9 mouse cellular contexts compared by ENCODE assay signal in genomic region chr1:170908341-170908740, GRCm38 (mm10). TPM values are rescaled to one million over a fixed set of nuclear protein-coding genes. Genes with fewer than 3 reads are reported as not detected.
A peak's percentile ranks its signal among the peaks of the same experiment; 100 is the strongest.
DNase-seq lines count a peak whose midpoint lies in the region; ATAC-seq and TF ChIP-seq lines count a peak whose summit lies in the region.
"Had no signal": no experiment of that assay in that cellular context is flagged by ENCODE, and none has a peak within 500 bp of the region (broad histone marks: within the 10 kb centered on the region; RNA-seq: fewer than 3 reads in every experiment).

No protein-coding gene starts in this region.

- H3K27me3 ChIP-seq in heart, adult 2 months (ENCODE audit: control insufficient read depth, insufficient read depth, low read length): peaks cover 11% of the 10 kb centered on the region
- H3K27me3 ChIP-seq in E14TG2a.4 (ENCODE audit: insufficient read depth, low read length): peaks cover 37% of the 10 kb centered on the region
- H3K27me3 ChIP-seq in embryonic facial prominence, embryonic 11.5 days (ENCODE audit: control insufficient read depth, insufficient read depth, low read length): peaks cover 30% of the 10 kb centered on the region
- peaks cover 60% of the 10 kb centered on the region for H3K27me3 ChIP-seq in limb, embryonic 10.5 days (ENCODE audit: low read depth, poor library complexity, severe bottlenecking)
- peaks cover 15% of the 10 kb centered on the region for H3K27me3 ChIP-seq in neural tube, embryonic 14.5 days (ENCODE audit: control insufficient read depth, insufficient read depth, low read length)

- no peak for TF ChIP-seq CTCF in heart, adult 2 months (IDR thresholded peaks at IDR 0.05)
- TF ChIP-seq CTCF in E14TG2a.4 (conservative IDR thresholded peaks at IDR 0.05; ENCODE audit: low read length): no peak

- H3K9me3 ChIP-seq in E14TG2a.4 (ENCODE audit: low read length): no peaks in the 10 kb centered on the region
- H3K9me3 ChIP-seq in embryonic facial prominence, embryonic 11.5 days (replicated peaks; ENCODE audit: control insufficient read depth, low read length): no peaks in the 10 kb centered on the region
- no peaks in the 10 kb centered on the region for H3K9me3 ChIP-seq in limb, embryonic 10.5 days (replicated peaks)
- H3K9me3 ChIP-seq in neural tube, embryonic 14.5 days (ENCODE audit: control insufficient read depth, low read length): no peaks in the 10 kb centered on the region

- peak overlapping the region; percentile 95 for H3K4me2 ChIP-seq in embryonic facial prominence, embryonic 11.5 days (ENCODE audit: low read depth, low read length)
- peak overlapping the region; percentile 98 for H3K4me2 ChIP-seq in neural tube, embryonic 14.5 days (ENCODE audit: low read depth, low read length)

- no peaks in the 10 kb centered on the region; the same call in 1 of the 2 replicates for H3K4me1 ChIP-seq in heart, adult 2 months (ENCODE audit: control insufficient read depth, insufficient read depth, low read length)
- peaks cover 15% of the 10 kb centered on the region; the same call in 1 of the 2 replicates for H3K4me1 ChIP-seq in E14TG2a.4 (replicated peaks; ENCODE audit: low read depth, low read length)
- no peaks in the 10 kb centered on the region; the same call in 1 of the 2 replicates for H3K4me1 ChIP-seq in embryonic facial prominence, embryonic 11.5 days (ENCODE audit: control insufficient read depth, insufficient read depth, low read length)
- peaks cover 18% of the 10 kb centered on the region for H3K4me1 ChIP-seq in limb, embryonic 10.5 days
- H3K4me1 ChIP-seq in neural tube, embryonic 14.5 days (ENCODE audit: control insufficient read depth, insufficient read depth, low read length): no peaks in the 10 kb centered on the region

- TF ChIP-seq POLR2A in heart, adult 2 months (IDR thresholded peaks at IDR 0.05; ENCODE audit: insufficient read depth, low read depth, low read length): no peak

- H3K9ac ChIP-seq in heart, adult 2 months (ENCODE audit: low read depth, low read length): no peak overlapping the region
- 0 out of 2 replicates have a peak overlapping the region, but pooled peaks have one; percentile 9 for H3K9ac ChIP-seq in embryonic facial prominence, embryonic 11.5 days (replicated peaks; ENCODE audit: low read length)
- H3K9ac ChIP-seq in neural tube, embryonic 14.5 days (replicated peaks; ENCODE audit: low read depth, low read length): peak overlapping the region; percentile 60

- no peaks in the 10 kb centered on the region for H3K36me3 ChIP-seq in heart, adult 2 months (ENCODE audit: control insufficient read depth, insufficient read depth, low read length)
- H3K36me3 ChIP-seq in E14TG2a.4 (ENCODE audit: insufficient read depth, low read length): no peaks in the 10 kb centered on the region
- H3K36me3 ChIP-seq in embryonic facial prominence, embryonic 11.5 days (replicated peaks; ENCODE audit: control insufficient read depth, insufficient read depth, low read depth, low read length): no peaks in the 10 kb centered on the region
- H3K36me3 ChIP-seq in limb, embryonic 10.5 days: no peaks in the 10 kb centered on the region
- no peaks in the 10 kb centered on the region for H3K36me3 ChIP-seq in neural tube, embryonic 14.5 days (ENCODE audit: control insufficient read depth, insufficient read depth, low read length)

- H3K79me2 ChIP-seq in heart, adult 2 months (replicated peaks; ENCODE audit: control insufficient read depth, insufficient read depth, low read length): no peaks in the 10 kb centered on the region

- no peak overlapping the region for H3K27ac ChIP-seq in heart, adult 2 months
- no peak overlapping the region for H3K27ac ChIP-seq in embryonic facial prominence, embryonic 11.5 days (replicated peaks; ENCODE audit: low read depth, low read length)
- H3K27ac ChIP-seq in limb, embryonic 10.5 days: no peak overlapping the region
- no peak overlapping the region for H3K27ac ChIP-seq in neural tube, embryonic 14.5 days (ENCODE audit: low read depth, low read length)

- ATAC-seq in embryonic facial prominence, embryonic 11.5 days (replicated peaks; ENCODE audit: insufficient number of reproducible peaks, low FRiP score, low TSS enrichment, low read depth): peak; percentile 75; the same call in 1 of the 2 replicates
- peak; percentile 79 for ATAC-seq in neural tube, embryonic 14.5 days (ENCODE audit: low read depth)

- H3K4me3 ChIP-seq in heart, adult 2 months: peak overlapping the region; percentile 16
- peak overlapping the region; percentile 76 for H3K4me3 ChIP-seq in E14TG2a.4 (replicated peaks; ENCODE audit: low read length)
- H3K4me3 ChIP-seq in embryonic facial prominence, embryonic 11.5 days (ENCODE audit: low read depth, low read length): peak overlapping the region; percentile 53
- H3K4me3 ChIP-seq in limb, embryonic 10.5 days: peak overlapping the region; percentile 67
- H3K4me3 ChIP-seq in neural tube, embryonic 14.5 days (ENCODE audit: low read depth, low read length): peak overlapping the region; percentile 51

- no peak for TF ChIP-seq EP300 in heart, adult 2 months (IDR thresholded peaks at IDR 0.05; ENCODE audit: insufficient read depth, low read depth, low read length)

- DNase-seq in heart, adult 2 months: no peak
- no peak for DNase-seq in heart, postnatal 14 days
- no peak for DNase-seq in embryonic facial prominence, embryonic 11.5 days (ENCODE audit: low spot score)
- DNase-seq in limb, embryonic 10.5 days (ENCODE audit: low spot score): peak; percentile 46
- DNase-seq in gastrocnemius, postnatal 25 days: no peak
- DNase-seq in lung, adult 18-20 months: no peak

- WGBS in heart, adult 2 months: 10% methylated on average over 21 of the region's 21 CpGs
- 3% methylated on average over 21 of the region's 21 CpGs for WGBS in embryonic facial prominence, embryonic 11.5 days
- WGBS in limb, embryonic 10.5 days: 3% methylated on average over 21 of the region's 21 CpGs
- 3% methylated on average over 21 of the region's 21 CpGs for WGBS in neural tube, embryonic 14.5 days

- intact Hi-C loops in heart, adult 2 months (cut with DNase I): no loop called here
- intact Hi-C loops in heart, postnatal 14 days (cut with DNase I): no loop called here

RNA-seq across cellular contexts. Expression of gene Fcrlb, which starts 4.4 kb away (rescaled TPM):
- not detected for total RNA-seq in heart, adult 2 months (2021)
- polyA plus RNA-seq in heart, adult 2 months (2012; rRNA removed): not detected in 2 replicates
- not detected for total RNA-seq in heart, postnatal 14 days (2021)
- not detected in 2 replicates for polyA plus RNA-seq in embryonic facial prominence, embryonic 11.5 days (2014; fragmentation: Nextera tagmentation; extraction: Ambion mirVana)
- not detected in 2 replicates for polyA plus RNA-seq in limb, embryonic 10.5 days (2016; fragmentation: Nextera tagmentation; extraction: Ambion mirVana)
- polyA plus RNA-seq in neural tube, embryonic 14.5 days (2014; fragmentation: Nextera tagmentation; extraction: Ambion mirVana): 0.70 and 1.2 TPM in 2 replicates
- total RNA-seq in gastrocnemius, postnatal 25 days (2021): not detected
- total RNA-seq: hematopoietic stem cell, adult 5-6 weeks had no signal

RNA-seq across cellular contexts. Expression of gene Fcrla, which starts 19.0 kb away (rescaled TPM):
- total RNA-seq in heart, adult 2 months (2021): under 1 TPM; 0.39 to 0.89 TPM
- polyA plus RNA-seq in heart, adult 2 months (2012; rRNA removed): 1.9 and 2.2 TPM in 2 replicates
- total RNA-seq in heart, postnatal 14 days (2021): under 1 TPM; 0.84 to 1.00 TPM
- polyA plus RNA-seq in embryonic facial prominence, embryonic 11.5 days (2014; fragmentation: Nextera tagmentation; extraction: Ambion mirVana): not detected in 2 replicates
- not detected in 2 replicates for polyA plus RNA-seq in limb, embryonic 10.5 days (2016; fragmentation: Nextera tagmentation; extraction: Ambion mirVana)
- not detected in 2 replicates for polyA plus RNA-seq in neural tube, embryonic 14.5 days (2014; fragmentation: Nextera tagmentation; extraction: Ambion mirVana)
- total RNA-seq in gastrocnemius, postnatal 25 days (2021): not detected

RNA-seq across cellular contexts. Expression of gene Dusp12, which starts 23.0 kb away (rescaled TPM):
- total RNA-seq in heart, adult 2 months (2021): 1 to 10 TPM; 6.8 to 7.0 TPM
- polyA plus RNA-seq in heart, adult 2 months (2012; rRNA removed): 6.7 and 10.3 TPM in 2 replicates
- total RNA-seq in heart, postnatal 14 days (2021): 1 to 10 TPM; 7.4 TPM
- 45.7 and 46.6 TPM in 2 replicates for polyA plus RNA-seq in embryonic facial prominence, embryonic 11.5 days (2014; fragmentation: Nextera tagmentation; extraction: Ambion mirVana)
- 42.8 and 43.7 TPM in 2 replicates for polyA plus RNA-seq in limb, embryonic 10.5 days (2016; fragmentation: Nextera tagmentation; extraction: Ambion mirVana)
- polyA plus RNA-seq in neural tube, embryonic 14.5 days (2014; fragmentation: Nextera tagmentation; extraction: Ambion mirVana): 44.6 and 51.0 TPM in 2 replicates
- total RNA-seq in gastrocnemius, postnatal 25 days (2021): 1 to 10 TPM; 4.0 TPM

RNA-seq across cellular contexts. Expression of gene Gm26620, which starts 23.5 kb away (rescaled TPM):
- total RNA-seq in heart, adult 2 months (2021): under 1 TPM in 1 of 2 experiments, not detected in 1; 0.52 TPM
- 0.53 and 0.61 TPM in 2 replicates for polyA plus RNA-seq in heart, adult 2 months (2012; rRNA removed)
- total RNA-seq in heart, postnatal 14 days (2021): under 1 TPM; 0.48 to 0.56 TPM
- 0.33 TPM in 1 of 2 replicates, not detected in the other for polyA plus RNA-seq in embryonic facial prominence, embryonic 11.5 days (2014; fragmentation: Nextera tagmentation; extraction: Ambion mirVana)
- 0.49 and 0.58 TPM in 2 replicates for polyA plus RNA-seq in limb, embryonic 10.5 days (2016; fragmentation: Nextera tagmentation; extraction: Ambion mirVana)
- polyA plus RNA-seq in neural tube, embryonic 14.5 days (2014; fragmentation: Nextera tagmentation; extraction: Ambion mirVana): 0.62 TPM in 1 of 2 replicates, not detected in the other
- under 1 TPM in 1 of 2 experiments, not detected in 1; 0.35 TPM for total RNA-seq in gastrocnemius, postnatal 25 days (2021)
- total RNA-seq: hematopoietic stem cell, adult 5-6 weeks had no signal

RNA-seq across cellular contexts. Expression of gene Atf6, which starts 40.8 kb away (rescaled TPM):
- total RNA-seq in heart, adult 2 months (2021): 10 to 100 TPM; 62.6 to 82.3 TPM
- polyA plus RNA-seq in heart, adult 2 months (2012; rRNA removed): 22.0 and 44.5 TPM in 2 replicates
- total RNA-seq in heart, postnatal 14 days (2021): 10 to 100 TPM; 52.5 to 56.3 TPM
- 8.4 and 8.7 TPM in 2 replicates for polyA plus RNA-seq in embryonic facial prominence, embryonic 11.5 days (2014; fragmentation: Nextera tagmentation; extraction: Ambion mirVana)
- 7.1 and 8.0 TPM in 2 replicates for polyA plus RNA-seq in limb, embryonic 10.5 days (2016; fragmentation: Nextera tagmentation; extraction: Ambion mirVana)
- 10.1 and 11.6 TPM in 2 replicates for polyA plus RNA-seq in neural tube, embryonic 14.5 days (2014; fragmentation: Nextera tagmentation; extraction: Ambion mirVana)
- total RNA-seq in gastrocnemius, postnatal 25 days (2021): 10 to 100 TPM; 16.8 to 16.9 TPM

Comparison
In these comparisons a context has a peak if more than half of its experiments do, and no peak if none do; other contexts are left out.
1. H3K4me3 ChIP-seq: peak in every context shown above with its lines; median percentile 76 in E14TG2a.4; 67 in limb, embryonic 10.5 days; 53 in embryonic facial prominence, embryonic 11.5 days; 51 in neural tube, embryonic 14.5 days; 16 in heart, adult 2 months.